Mouse (Mus musculus) liver, embryonic 14.5 days (tissue): ENCODE data around the gene Mcm5. TPM values are rescaled to one million over a fixed set of nuclear protein-coding genes. Genes with fewer than 3 reads are reported as not detected.

Experiments used
- ATAC-seq: fragments of 200-750 bp; cut with Nextera tagmentation; 2 replicates; pipeline ENCODE4 v1.8.0; 2017; ENCODE audit warnings: moderate number of reproducible peaks, mild to moderate bottlenecking, moderate library complexity; ENCODE audit not compliant: insufficient read depth
- DNase-seq, 3 experiments: peaks; one replicate each; pipeline ENCODE4 v3.0.0-alpha.2; 2012 to 2013; ENCODE audit warnings: low read depth in 3 of 3, low spot score in 3 of 3
- H3K27ac ChIP-seq: fragments of 300-500 bp; sonication (generic); 2 replicates; pipeline ENCODE4 v1.5.1; 2014; ENCODE audit warnings: moderate library complexity, mild to moderate bottlenecking, control low read depth, inconsistent platforms
- H3K27me3 ChIP-seq: fragments of 300-500 bp; sonication (generic); 2 replicates; pipeline ENCODE4 v1.6.1; 2014; ENCODE audit warnings: mild to moderate bottlenecking, low read length, moderate library complexity; ENCODE audit not compliant: control insufficient read depth, insufficient read depth
- H3K36me3 ChIP-seq: fragments of 300-500 bp; sonication (generic); replicated peaks from 2 replicates; pipeline ENCODE4 v1.6.1; 2014; ENCODE audit warnings: low read depth; ENCODE audit not compliant: control insufficient read depth, insufficient read depth
- H3K4me1 ChIP-seq, 2 experiments: fragments of 200-500 bp in 1 of 2; fragments of 300-500 bp in 1 of 2; sonication (generic) in 1 of 2; replicated peaks; 2 replicates each; pipeline ENCODE4 v1.6.1; 2012 to 2014; ENCODE audit warnings: antibody characterized with exemption in 1 of 2, inconsistent platforms in 1 of 2, low read length in 1 of 2; ENCODE audit not compliant: control insufficient read depth in 2 of 2, insufficient read depth in 2 of 2
- H3K4me2 ChIP-seq: fragments of 300-500 bp; sonication (generic); 2 replicates; pipeline ENCODE4 v1.6.1; 2014; ENCODE audit warnings: low read depth, mild to moderate bottlenecking, control low read depth, moderate library complexity
- H3K4me3 ChIP-seq, 2 experiments: fragments of 200-500 bp in 1 of 2; fragments of 300-500 bp in 1 of 2; sonication (generic) in 1 of 2; 2 replicates each; pipeline ENCODE4 v1.5.1; 2012 to 2014; ENCODE audit warnings: low read depth in 2 of 2, low read length in 2 of 2, mild to moderate bottlenecking in 2 of 2, control low read depth in 1 of 2, inconsistent platforms in 1 of 2, moderate library complexity in 1 of 2; ENCODE audit not compliant: insufficient read depth in 1 of 2
- H3K9ac ChIP-seq: fragments of 300-500 bp; sonication (generic); replicated peaks from 2 replicates; pipeline ENCODE4 v1.6.1; 2014; ENCODE audit warnings: mild to moderate bottlenecking, control low read depth, moderate library complexity
- H3K9me3 ChIP-seq: fragments of 300-500 bp; sonication (generic); 2 replicates; pipeline ENCODE4 v1.6.1; 2016; ENCODE audit warnings: low read length, mixed read lengths; ENCODE audit not compliant: control insufficient read depth
- CTCF ChIP-seq: IDR thresholded peaks from 2 replicates; pipeline ENCODE4 v1.5.1; 2016; ENCODE audit warnings: antibody characterized with exemption, low read depth, control low read depth
- EP300 ChIP-seq: IDR thresholded peaks from 2 replicates; pipeline ENCODE4 v1.6.1; 2016; ENCODE audit warnings: antibody characterized with exemption, low read depth
- WGBS: fragments of 180-500 bp; shearing (Covaris S2); extraction: QIAGEN DNeasy Blood & Tissue Kit; methylation state at CpG from one replicate; pipeline ENCODE4 v1.1.7; 2014; ENCODE audit not compliant: insufficient replicate concordance; 5-methylcytosine and 5-hydroxymethylcytosine counted together
- polyA plus RNA-seq, 2 experiments: library from polyadenylated mRNA; depleted of rRNA in 1 of 2; stranded (reverse) in 1 of 2; unstranded in 1 of 2; fragments of >200 nt; fragmentation: Nextera tagmentation in 1 of 2; extraction: Ambion mirVana in 1 of 2; gene quantifications; 2 replicates each; pipeline versions ENCODE4 v1.2.1 to v1.2.3; 2012 to 2014

The Mcm5 gene
- polyA plus RNA-seq (2012; rRNA removed) (115 and 126 TPM in 2 replicates), polyA plus RNA-seq (2014; fragmentation: Nextera tagmentation; extraction: Ambion mirVana) (145 and 158 TPM in 2 replicates)

DNA sequence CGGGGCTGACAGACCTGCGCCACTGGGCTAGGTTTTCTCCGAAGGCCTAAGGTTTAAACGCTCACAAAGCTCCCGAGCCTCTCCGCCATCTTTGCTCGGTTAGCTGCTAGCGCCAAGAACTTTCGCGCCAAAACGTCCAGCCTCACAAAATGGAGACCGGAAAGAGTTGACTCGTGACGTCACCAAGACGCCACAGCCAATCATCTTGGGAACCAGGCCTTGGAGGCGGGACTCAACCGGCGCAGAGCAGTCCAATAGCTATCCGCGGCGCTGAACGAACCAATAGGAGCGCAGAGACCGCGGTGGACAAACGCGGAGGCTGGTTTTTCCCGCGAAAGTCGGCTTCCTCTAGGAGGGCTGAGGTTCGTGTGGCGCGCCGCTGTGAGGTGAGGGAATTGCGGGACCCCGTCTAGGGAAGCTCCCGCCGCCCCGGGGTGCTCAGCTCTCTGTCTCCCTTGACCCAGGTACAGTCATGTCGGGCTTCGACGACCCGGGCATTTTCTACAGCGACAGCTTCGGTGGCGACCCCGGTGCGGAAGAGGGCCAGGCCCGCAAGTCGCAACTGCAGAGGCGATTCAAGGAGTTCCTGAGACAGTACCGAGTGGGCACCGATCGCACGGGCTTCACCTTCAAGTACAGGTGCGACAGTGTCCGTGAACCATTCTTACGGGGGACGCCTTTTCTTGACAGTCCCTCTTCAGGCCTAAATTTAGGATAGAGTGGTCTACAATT lies at the start of gene Mcm5:
Mcm5 (plus strand) TSS at position 334 of the 732 bp plus-strand sequence.
- peak within 1 kb of the TSS; percentile 93 for H3K9ac ChIP-seq
- peaks cover 42% of the 10 kb centered on the region for H3K36me3 ChIP-seq
- peaks cover 9 to 13% of the 10 kb centered on the region in 2 experiments for H3K4me1 ChIP-seq
- DNase-seq (peak; percentile 99 to 100 (median 99)), ATAC-seq (peak; percentile 94)
- WGBS, result under 1% methylated on average over 59 of the region's 59 CpGs
- no peaks in the 10 kb centered on the region for H3K27me3 ChIP-seq
- no peaks in the 10 kb centered on the region for H3K9me3 ChIP-seq
- H3K27ac ChIP-seq, result peak within 1 kb of the TSS; percentile 75
- H3K4me3 ChIP-seq, result peak within 1 kb of the TSS; percentile 89 to 96
- TF ChIP-seq EP300 (peak; percentile 15; the same call in 1 of the 2 replicates), CTCF (no peak)
- H3K4me2 ChIP-seq, result peak within 1 kb of the TSS; percentile 81

DNA sequence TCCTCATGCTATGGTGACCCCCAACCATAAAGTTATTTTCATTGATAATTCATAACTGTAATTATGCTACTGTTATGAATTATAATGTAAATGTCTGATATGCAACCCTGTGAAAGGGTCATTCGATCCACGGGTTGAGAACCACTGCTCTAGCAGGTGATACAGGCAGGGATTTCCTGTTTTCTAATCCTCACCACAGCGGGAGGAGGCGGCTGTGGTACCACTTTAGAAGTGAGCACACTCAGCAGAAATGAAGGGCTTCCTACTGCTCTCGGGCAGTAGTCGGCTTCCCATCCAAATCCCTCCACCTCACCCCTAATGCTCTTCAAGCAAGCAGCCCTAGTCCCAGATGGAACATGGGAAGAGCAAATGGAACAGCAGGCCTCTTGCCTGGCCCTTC lies 49.3 kb upstream of the Mcm5 start:
- Histone ChIP-seq H3K27ac (no peak overlapping the region), H3K36me3 (no peaks in the 10 kb centered on the region), H3K9me3 (no peaks in the 10 kb centered on the region), H3K4me1 (no peaks in the 10 kb centered on the region), H3K4me3 (no peak overlapping the region), H3K4me2 (no peak overlapping the region), H3K9ac (no peak overlapping the region), H3K27me3 (no peaks in the 10 kb centered on the region)
- 64% methylated on average over 6 of the region's 6 CpGs for WGBS
- no peak for TF ChIP-seq EP300
- no peak for TF ChIP-seq CTCF
- DNase-seq (no peak), ATAC-seq (no peak)

DNA sequence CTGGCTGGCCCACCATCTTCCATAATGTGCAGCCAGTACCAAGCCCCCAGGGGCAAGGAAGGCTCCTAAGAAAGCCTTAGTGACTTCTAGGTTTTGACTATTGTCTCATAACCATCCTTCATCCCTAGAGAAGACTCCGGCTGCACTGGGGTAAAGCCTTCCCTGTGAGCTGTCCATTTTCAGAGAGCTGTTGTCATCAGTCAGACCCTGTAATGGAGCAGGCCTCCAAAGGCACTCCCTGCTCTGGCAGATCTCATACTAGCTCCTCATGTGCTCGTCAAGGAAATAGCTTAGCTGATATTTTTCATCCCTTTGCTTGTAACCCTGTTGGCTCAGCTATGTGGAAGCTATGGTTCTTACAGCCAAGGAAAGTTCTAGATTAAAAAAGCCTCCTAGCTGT lies 48.6 kb upstream of the Mcm5 start:
- H3K4me1 ChIP-seq, result no peaks in the 10 kb centered on the region
- H3K9me3 ChIP-seq, result no peaks in the 10 kb centered on the region
- no peaks in the 10 kb centered on the region for H3K27me3 ChIP-seq
- TF ChIP-seq EP300 (no peak), CTCF (no peak)
- no peak for ATAC-seq
- no peak overlapping the region for H3K4me3 ChIP-seq
- no peak overlapping the region for H3K9ac ChIP-seq
- H3K36me3 ChIP-seq, result no peaks in the 10 kb centered on the region
- DNase-seq, result no peak
- no peak overlapping the region for H3K4me2 ChIP-seq
- H3K27ac ChIP-seq, result no peak overlapping the region
- 72% methylated on average over 2 of the region's 2 CpGs for WGBS

DNA sequence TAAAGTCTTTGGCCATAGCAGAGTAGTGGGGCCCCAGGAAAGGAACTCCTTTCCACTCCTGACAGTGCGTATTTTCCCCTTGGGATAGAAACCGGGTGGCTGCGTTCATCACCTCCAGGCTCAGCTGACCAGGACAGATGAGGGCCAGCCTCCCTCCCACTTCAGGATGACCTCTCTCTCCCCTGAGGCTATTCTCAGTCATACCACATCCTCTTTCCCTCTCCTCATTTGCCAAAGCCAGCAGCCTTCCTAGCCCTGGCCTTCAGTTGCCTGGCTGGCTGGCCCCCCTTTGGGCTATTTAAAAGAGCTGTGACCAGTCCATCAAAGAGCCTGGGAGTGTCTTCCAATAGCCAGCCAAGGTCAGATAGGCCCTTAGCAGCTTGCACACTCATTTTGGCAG lies 46.1 kb upstream of the Mcm5 start:
- H3K4me3 ChIP-seq, result no peak overlapping the region
- no peaks in the 10 kb centered on the region for H3K9me3 ChIP-seq
- H3K27me3 ChIP-seq, result no peaks in the 10 kb centered on the region
- WGBS, result 77% methylated on average over 3 of the region's 3 CpGs
- H3K4me1 ChIP-seq, result 0 out of 4 replicates have a peak, but pooled peaks cover 0 to 2% of the 10 kb centered on the region in 2 experiments
- DNase-seq, result no peak
- no peak overlapping the region for H3K4me2 ChIP-seq
- no peaks in the 10 kb centered on the region for H3K36me3 ChIP-seq
- no peak overlapping the region for H3K27ac ChIP-seq
- TF ChIP-seq CTCF (no peak), EP300 (no peak)
- no peak overlapping the region for H3K9ac ChIP-seq
- ATAC-seq, result no peak

DNA sequence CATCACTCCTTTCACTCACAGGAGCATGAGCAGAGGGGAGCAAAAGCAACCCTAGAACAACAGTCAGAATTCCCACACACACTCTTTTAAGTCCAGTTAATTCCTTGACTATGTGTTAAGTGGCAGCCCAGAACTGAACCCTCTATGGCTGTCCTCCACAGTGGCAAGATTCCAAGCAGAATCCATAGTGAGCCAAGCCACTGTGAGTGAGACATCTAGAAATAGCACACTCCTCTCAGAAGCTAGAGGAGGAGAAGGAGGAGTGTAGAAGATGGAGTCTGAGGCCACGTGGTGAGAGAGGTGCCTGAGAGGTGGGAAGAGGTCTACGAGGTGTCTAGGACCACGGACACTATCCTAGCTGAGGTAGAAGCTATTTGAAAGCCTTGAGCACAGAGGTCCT lies 44.6 kb upstream of the Mcm5 start:
- no peak for ATAC-seq
- 75% methylated on average over 3 of the region's 3 CpGs for WGBS
- Histone ChIP-seq H3K4me1 (0 out of 4 replicates have a peak, but pooled peaks cover 0 to 2% of the 10 kb centered on the region in 2 experiments), H3K27ac (no peak overlapping the region), H3K9ac (no peak overlapping the region), H3K27me3 (no peaks in the 10 kb centered on the region), H3K4me3 (no peak overlapping the region), H3K9me3 (no peaks in the 10 kb centered on the region), H3K4me2 (no peak overlapping the region), H3K36me3 (no peaks in the 10 kb centered on the region)
- no peak for TF ChIP-seq EP300
- TF ChIP-seq CTCF, result no peak
- no peak for DNase-seq
